Mouse (Mus musculus) kidney, embryonic 15.5 days (tissue): ENCODE results near the gene Uba1. TPM values are rescaled to one million over a fixed set of nuclear protein-coding genes. Genes with fewer than 3 reads are reported as not detected.

Experiments
- polyA plus RNA-seq: library from polyadenylated mRNA; unstranded; fragments of >200 nt; fragmentation: Nextera tagmentation; extraction: Ambion mirVana; gene quantifications from 2 replicates; pipeline ENCODE4 v1.2.1, GENCODE M21; 2015

Uba1 gene
- polyA plus RNA-seq, 1 experiment from 2014 or later, result 214 TPM

Other genes starting within 250 kb of the Uba1 start
- 11.2 and 11.6 TPM in 2 replicates for gene Jade3, start 232.6 kb upstream of the Uba1 start, polyA plus RNA-seq
- gene Rgn, start 108.5 kb upstream of the Uba1 start, polyA plus RNA-seq, result 8.3 and 9.7 TPM in 2 replicates
- gene Rbm10, start 40.8 kb upstream of the Uba1 start, polyA plus RNA-seq, result 71.5 and 77.9 TPM in 2 replicates
- gene Ndufb11, start 40.7 kb upstream of the Uba1 start, polyA plus RNA-seq, result 251 and 258 TPM in 2 replicates
- gene Cdk16, start 29.6 kb downstream of the Uba1 start, polyA plus RNA-seq, result 102 and 113 TPM in 2 replicates
- gene Usp11, start 45.6 kb downstream of the Uba1 start, polyA plus RNA-seq, result 43.9 and 47.8 TPM in 2 replicates
- gene Araf, start 139.5 kb downstream of the Uba1 start, polyA plus RNA-seq, result 115 and 129 TPM in 2 replicates
- 23.1 and 28.0 TPM in 2 replicates for gene Timp1, start 211.8 kb downstream of the Uba1 start, polyA plus RNA-seq